Mouse (Mus musculus): Measurements from ENCODE around the gene Prss12.

GRCm38 (mm10) chr3:123555254-123555865 lies 108.6 kb downstream of the Prss12 start:
- no peak for TF ChIP-seq CTCF (IDR thresholded peaks at IDR 0.05; ENCODE audit: low read depth)
- no peak for TF ChIP-seq EP300 (IDR thresholded peaks at IDR 0.05; ENCODE audit: low read depth)

Data from heart, postnatal 0 days (tissue).